In the genomic region with DNA sequence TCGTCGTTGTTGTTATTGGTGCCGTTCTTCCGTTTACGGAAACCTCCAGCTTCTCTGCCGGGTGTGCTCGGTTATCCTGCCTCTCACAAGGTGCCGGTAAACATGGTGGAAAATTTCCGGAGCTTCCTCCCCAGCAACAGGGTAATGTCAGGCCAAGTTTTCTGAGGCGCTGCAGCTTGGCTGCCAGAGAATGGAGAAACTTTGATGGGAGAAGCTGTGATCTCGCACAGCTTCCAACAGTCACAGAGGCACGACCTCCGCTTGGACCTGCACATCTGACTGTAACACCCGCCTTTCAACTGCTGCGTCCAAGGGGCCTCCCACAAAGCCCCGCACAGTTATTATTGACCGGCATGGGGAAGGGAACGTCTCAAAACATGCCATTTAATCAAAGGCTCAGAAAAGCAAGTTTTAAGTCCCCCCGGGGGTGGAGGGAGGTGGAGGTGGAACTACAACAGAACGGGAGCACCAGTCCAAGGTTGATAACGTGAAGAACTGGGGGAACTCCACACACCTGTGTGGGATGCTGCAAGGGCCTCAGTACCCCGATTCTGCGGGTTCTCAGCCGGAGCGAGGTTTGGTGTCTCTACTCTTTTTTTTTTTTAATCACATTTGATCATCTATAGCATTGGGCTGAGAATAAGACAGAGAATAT, we compare ENCODE assay signal across 31 mouse cellular contexts.
A peak's percentile ranks its signal among the peaks of the same experiment; 100 is the strongest.
DNase-seq lines count a peak whose midpoint lies in the region; ATAC-seq and TF ChIP-seq lines count a peak whose summit lies in the region.
"Had no signal": no experiment of that assay in that cellular context is flagged by ENCODE, and none has a peak within 500 bp of the region (broad histone marks: within the 10 kb centered on the region; RNA-seq: fewer than 3 reads in every experiment).

No protein-coding gene starts in this region.

- no peak overlapping the region for H3K9ac ChIP-seq in hindbrain, postnatal 0 days (replicated peaks; ENCODE audit: low read length)
- H3K9ac ChIP-seq: forebrain, embryonic 15.5 days; heart, embryonic 13.5 days; hindbrain, embryonic 14.5 days; intestine, embryonic 15.5 days; limb, embryonic 15.5 days; liver, embryonic 13.5 days had no signal

- no peak overlapping the region for H3K4me2 ChIP-seq in hindbrain, postnatal 0 days (ENCODE audit: low read depth, low read length)
- H3K4me2 ChIP-seq: forebrain, embryonic 15.5 days; heart, embryonic 13.5 days; hindbrain, embryonic 14.5 days; intestine, embryonic 15.5 days; limb, embryonic 15.5 days; liver, embryonic 13.5 days had no signal

- no peaks in the 10 kb centered on the region for H3K36me3 ChIP-seq in hindbrain, postnatal 0 days (ENCODE audit: insufficient read depth, low read length)
- H3K36me3 ChIP-seq: forebrain, embryonic 10.5 days; forebrain, embryonic 15.5 days; heart, embryonic 13.5 days; intestine, embryonic 15.5 days; limb, embryonic 10.5 days; limb, embryonic 15.5 days; liver, embryonic 13.5 days had no signal

- no peak for ATAC-seq in hindbrain, postnatal 0 days
- no peak for ATAC-seq in erythroblast, adult 5-6 weeks (replicated peaks; ENCODE audit: low FRiP score, poor library complexity, severe bottlenecking)
- ATAC-seq: forebrain, embryonic 15.5 days; intestine, embryonic 15.5 days; lung, postnatal 0 days had no signal

- 69% methylated on average over 25 of the region's 25 CpGs for WGBS in hindbrain, postnatal 0 days

- no peak overlapping the region for H3K4me3 ChIP-seq in hindbrain, postnatal 0 days (ENCODE audit: low read length)
- H3K4me3 ChIP-seq: forebrain, embryonic 10.5 days; forebrain, embryonic 15.5 days; heart, adult 2 months; heart, embryonic 13.5 days; intestine, embryonic 15.5 days; limb, embryonic 10.5 days; limb, embryonic 15.5 days; liver, embryonic 13.5 days; megakaryocyte, embryonic 14.5 days had no signal

- no peaks in the 10 kb centered on the region for H3K9me3 ChIP-seq in hindbrain, postnatal 0 days (ENCODE audit: low read length)
- H3K9me3 ChIP-seq: forebrain, embryonic 10.5 days; forebrain, embryonic 15.5 days; heart, embryonic 13.5 days; intestine, embryonic 15.5 days; limb, embryonic 10.5 days; limb, embryonic 15.5 days; liver, embryonic 13.5 days had no signal

- peaks cover 22% of the 10 kb centered on the region; the same call in 1 of the 2 replicates for H3K27me3 ChIP-seq in hindbrain, postnatal 0 days (ENCODE audit: insufficient read depth, low read length)
- H3K27me3 ChIP-seq: forebrain, embryonic 15.5 days; liver, embryonic 13.5 days; megakaryocyte, embryonic 14.5 days had no signal

- DNase-seq in CD4-positive helper T cell, adult 2 months (ENCODE audit: low read depth, low spot score) = peak; percentile 46
- DNase-seq in ES-CJ7 (ENCODE audit: low read depth, low spot score) = peak; percentile 16
- DNase-seq in induced T-regulatory cell, adult 2 months (ENCODE audit: low read depth) = peak; percentile 73
- DNase-seq in thymus, postnatal 25 days = peak; percentile 36
- no peak for DNase-seq in hindbrain, postnatal 0 days (ENCODE audit: low spot score)
- DNase-seq: adrenal gland, adult 8-10 months; B cell, adult 2 months; cerebellum, adult 11 months; cerebellum, adult 9-10 months; cerebellum, postnatal 36 days; gastrocnemius, adult 2 months; gastrocnemius, postnatal 36 days; heart, adult 2 months; heart, postnatal 10 days; kidney, adult 2 months; layer of hippocampus, postnatal 36 days; liver, embryonic 13.5 days; lung, adult 18-20 months; lung, postnatal 4 days; midbrain, embryonic 14.5 days; right cerebral cortex, postnatal 25 days had no signal

- H3K27ac ChIP-seq in hindbrain, postnatal 0 days = no peak overlapping the region
- H3K27ac ChIP-seq: forebrain, embryonic 10.5 days; forebrain, embryonic 15.5 days; gastrocnemius, adult 2 months; heart, adult 2 months; heart, embryonic 13.5 days; hindbrain, embryonic 14.5 days; intestine, embryonic 15.5 days; limb, embryonic 10.5 days; limb, embryonic 15.5 days; liver, embryonic 13.5 days had no signal

- H3K4me1 ChIP-seq in hindbrain, postnatal 0 days (ENCODE audit: insufficient read depth, low read length) = peaks cover 3% of the 10 kb centered on the region; the same call in 1 of the 2 replicates
- H3K4me1 ChIP-seq: heart, embryonic 13.5 days; intestine, embryonic 15.5 days; megakaryocyte, embryonic 14.5 days had no signal

- no peak for TF ChIP-seq CTCF in hindbrain, postnatal 0 days (IDR thresholded peaks at IDR 0.05; ENCODE audit: low read depth)
